Mouse (Mus musculus) lung, postnatal 25 days (tissue): ENCODE measurements at regions not wholly inside any gene's neighbourhood (a gene's known extent, or its start where the extent isn't known, plus 50 kb on each side); places are given as distances from the start of the nearest gene placed in this dataset.

Experiments
- DNase-seq: peaks from one replicate; pipeline ENCODE4 v3.0.0; 2022; ENCODE audit warnings: low spot score

DNA sequence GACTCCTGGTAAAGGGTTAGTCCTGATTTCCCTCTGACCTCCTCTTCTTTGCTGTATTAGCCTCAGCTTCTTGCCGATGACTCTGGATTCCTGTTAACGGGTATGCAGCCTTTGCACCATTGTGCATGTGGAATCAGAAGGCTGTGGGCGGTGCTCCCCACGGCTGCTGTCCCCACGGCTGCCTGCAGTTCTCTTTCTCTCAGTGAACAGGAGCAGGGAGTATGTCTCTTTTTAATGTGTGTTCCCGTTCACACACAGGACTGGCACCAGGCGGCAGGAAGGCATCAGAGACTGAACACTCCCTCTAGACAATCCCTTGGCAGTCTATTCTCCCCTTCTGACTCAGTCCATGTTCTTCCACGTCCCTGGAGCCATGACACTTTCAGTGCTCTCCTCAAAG lies 178.9 kb downstream of the Zfp326 start:
- no peak for DNase-seq

- no peak for DNase-seq
Observed at GRCm38 (mm10) chr5:106051026-106051425, 174.7 kb downstream of the Zfp326 start.

GRCm38 (mm10) chr5:106044878-106045585 lies 168.7 kb downstream of the Zfp326 start:
- DNase-seq: no peak

DNA sequence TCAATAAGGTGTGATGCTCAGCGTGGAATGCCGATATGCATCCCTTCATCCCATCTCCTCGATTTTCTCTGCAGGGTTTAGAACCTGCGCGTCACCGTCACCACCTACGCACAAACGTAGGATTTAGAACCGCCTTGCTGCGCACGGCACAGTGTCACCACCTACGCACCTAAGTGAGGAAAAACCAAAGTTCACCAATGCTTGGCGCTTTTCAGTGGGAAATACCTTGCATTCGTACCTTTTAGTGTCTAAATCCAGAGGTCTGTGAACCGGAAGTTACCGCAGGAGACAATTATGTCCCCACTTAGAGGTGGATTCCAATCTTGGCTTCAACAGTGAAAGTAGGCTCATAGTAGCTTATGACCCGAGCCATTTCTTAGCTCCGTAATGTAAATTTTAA lies 162.0 kb downstream of the Zfp326 start:
- DNase-seq: no peak

DNA sequence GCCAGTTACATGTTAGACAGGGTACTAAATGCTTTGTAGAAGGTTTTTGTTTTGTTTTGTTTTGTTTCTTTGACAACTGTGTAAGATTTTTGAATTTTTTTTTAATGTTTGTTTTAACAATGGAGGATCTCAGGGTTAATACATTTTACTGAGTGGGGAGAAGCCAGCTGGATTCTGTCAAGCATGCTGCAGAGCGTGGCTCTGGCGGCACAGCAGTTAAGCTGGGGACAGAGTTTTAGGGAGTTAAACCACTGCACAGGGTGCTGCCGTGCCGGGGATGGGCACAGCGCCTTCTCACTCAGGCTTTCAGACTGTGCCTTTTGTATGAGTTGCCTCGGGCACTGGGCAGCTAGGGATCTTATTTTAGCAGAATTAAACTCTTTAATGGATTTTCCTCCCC lies 159.8 kb downstream of the Zfp326 start:
- no peak for DNase-seq

- DNase-seq: no peak
Observed at GRCm38 (mm10) chr5:106032956-106033355, 156.6 kb downstream of the Zfp326 start.

DNA sequence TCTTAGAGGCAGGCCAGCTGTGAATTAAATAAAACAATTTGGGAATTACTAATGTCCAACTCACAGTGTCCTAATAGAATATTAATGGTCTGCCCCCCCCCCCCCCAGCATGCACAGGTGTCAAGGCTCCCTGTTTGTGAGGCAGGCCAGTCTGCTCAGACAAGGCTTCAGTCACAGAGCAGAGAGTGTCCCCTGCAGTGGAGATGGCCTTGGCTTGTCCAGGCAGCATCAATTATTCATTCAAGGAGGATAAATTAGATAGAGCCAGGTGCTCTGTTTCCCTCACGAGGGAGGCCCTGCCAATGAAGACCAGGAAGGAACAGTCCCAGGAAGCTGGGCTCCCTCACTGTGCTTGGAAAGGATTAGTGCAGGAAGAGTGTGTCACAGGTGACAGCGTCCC lies 150.5 kb downstream of the Zfp326 start:
- no peak for DNase-seq

DNA sequence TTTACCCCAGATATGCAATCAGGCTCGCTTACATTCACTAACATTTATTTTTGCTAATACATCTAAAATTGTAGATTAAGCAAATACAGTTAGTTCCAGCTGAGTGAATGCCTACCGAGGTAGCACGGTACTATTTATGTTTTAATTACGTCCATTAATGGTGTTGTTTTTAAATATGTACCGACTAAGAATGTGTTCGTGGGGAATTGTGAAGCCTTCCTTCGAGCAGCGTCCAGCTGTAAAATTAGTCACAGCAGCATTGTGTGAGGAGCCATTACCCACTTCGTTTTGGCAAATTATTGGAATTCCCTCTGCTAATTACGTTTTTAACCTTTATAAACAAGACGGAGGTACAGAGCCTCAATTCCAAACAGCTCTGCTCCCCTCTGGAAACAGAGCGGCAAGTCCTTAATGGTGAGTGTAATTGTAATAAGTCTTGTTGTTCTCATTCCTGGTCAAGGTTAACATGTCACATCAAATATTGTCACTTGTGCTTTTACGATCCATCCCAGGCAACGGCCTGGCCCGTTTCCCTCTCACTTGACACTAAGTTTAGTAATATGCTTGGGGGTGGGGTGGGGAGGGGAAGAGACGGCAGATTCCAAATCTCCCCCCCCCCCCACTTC lies 128.0 kb downstream of the Zfp326 start:
- no peak for DNase-seq

DNA sequence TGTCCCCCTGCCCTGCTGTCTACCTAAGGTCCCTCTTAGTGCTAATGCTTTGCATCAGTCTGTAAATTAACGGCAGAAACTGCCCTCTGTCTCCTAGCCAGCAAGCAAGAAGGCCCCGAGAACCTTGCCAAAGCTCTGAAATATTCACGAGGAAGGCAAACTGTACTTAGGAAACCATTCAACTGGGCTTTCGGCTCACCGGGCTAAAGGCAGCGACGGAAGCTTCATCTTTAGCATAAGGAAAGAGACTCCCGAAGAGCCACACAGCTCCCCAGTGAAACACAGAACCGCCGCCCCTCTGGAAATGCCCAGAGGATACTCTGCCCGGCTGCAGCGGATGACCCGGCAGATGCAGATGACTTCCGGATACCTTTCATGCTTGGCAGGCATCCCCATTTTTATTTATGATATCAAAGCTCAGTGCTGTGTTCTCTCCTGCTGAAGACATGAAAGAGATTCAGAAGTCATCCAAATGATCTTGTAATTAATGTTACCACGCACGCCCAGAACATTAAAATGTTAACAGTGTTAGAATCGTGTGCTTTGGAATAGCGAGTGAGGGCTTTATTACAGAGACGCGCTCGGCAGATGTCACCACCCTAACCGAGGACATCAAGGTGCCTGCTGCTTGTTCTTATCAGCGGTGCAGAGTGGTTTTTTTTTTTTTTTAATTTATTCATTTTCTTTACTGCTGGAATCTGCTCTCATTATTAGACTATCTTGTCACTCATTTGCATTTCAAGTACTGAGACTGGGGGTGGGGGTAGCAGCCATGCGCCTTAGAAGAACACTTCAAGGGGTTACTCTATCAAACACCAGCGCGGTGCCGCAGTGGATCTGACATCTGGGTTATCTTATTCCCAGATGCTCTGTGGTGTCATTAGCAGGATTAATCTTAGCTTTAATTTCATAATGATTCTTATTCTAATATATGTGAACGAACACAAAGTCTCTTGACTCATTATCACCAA lies 127.2 kb downstream of the Zfp326 start:
- DNase-seq: no peak

GRCm38 (mm10) chr5:106002330-106002729 lies 126.0 kb downstream of the Zfp326 start:
- DNase-seq: no peak

DNA sequence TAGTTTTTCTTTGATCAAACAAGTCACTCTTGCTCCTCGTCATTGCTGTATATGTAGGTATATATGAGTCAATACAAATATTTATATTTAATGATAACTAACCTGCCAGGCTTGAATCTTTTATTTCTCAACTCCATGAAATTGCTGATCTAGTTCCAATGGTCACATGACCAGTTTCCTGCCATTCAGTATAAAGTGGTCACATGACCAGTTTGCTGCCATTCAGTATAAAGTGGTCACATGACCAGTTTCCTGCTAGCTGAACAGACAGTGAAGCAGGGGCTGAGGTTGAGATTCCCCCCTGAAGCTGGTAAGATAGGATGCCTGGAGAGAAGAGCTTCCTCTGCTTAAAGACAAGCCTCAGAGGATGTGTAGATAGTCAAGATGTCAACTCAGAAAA lies 117.9 kb downstream of the Zfp326 start:
- no peak for DNase-seq

- DNase-seq: no peak
Observed at GRCm38 (mm10) chr5:105993066-105993760, 116.8 kb downstream of the Zfp326 start.

DNA sequence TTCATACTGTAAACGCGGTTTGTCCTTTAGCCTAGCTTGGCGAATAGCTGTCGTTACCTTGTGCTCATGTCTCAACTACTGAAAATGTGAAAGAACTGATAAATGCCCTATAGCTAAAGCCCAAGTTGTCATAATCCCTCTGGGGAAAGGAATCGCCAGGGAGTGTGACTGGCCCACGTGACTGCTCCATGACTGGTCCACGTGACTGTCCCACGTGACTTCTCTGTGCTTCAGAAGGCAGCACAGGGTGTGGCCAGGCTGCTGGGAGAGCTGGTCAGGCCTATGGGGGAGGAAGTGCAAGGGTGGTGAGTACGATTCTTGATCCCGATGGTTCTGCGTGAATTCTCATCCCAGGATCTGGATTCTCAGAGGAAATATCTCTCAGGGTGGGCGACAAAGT lies 114.4 kb downstream of the Zfp326 start:
- no peak for DNase-seq

- peak; percentile 17 for DNase-seq
Observed at GRCm38 (mm10) chr5:105986401-105986800, 110.0 kb downstream of the Zfp326 start.

DNA sequence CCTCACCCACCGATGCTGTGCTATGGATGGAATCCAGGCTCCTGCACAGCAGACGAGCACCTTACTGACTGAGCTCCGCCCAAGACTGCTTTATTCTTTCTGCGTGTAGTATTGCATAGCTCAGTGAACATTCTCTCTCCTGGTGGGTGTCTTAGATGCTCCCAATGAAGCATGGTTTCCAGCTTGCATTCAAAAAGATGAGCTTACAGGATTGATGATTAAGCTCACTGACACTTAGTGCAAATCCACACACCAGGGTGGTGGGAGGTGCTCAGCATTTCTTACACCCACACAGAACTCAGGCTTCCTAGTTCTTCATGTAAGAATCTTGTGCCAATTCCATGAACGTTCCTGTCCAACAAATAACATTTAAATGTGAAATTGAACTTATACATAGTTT lies 106.8 kb downstream of the Zfp326 start:
- no peak for DNase-seq

GRCm38 (mm10) chr5:105976746-105977145 lies 100.4 kb downstream of the Zfp326 start:
- DNase-seq: no peak

GRCm38 (mm10) chr5:105976076-105976475 lies 99.7 kb downstream of the Zfp326 start:
- DNase-seq: no peak

GRCm38 (mm10) chr5:105975275-105976011 lies 99.1 kb downstream of the Zfp326 start:
- DNase-seq: peak; percentile 52

GRCm38 (mm10) chr5:105974576-105975177 lies 98.3 kb downstream of the Zfp326 start:
- DNase-seq: no peak
